Mouse (Mus musculus): ENCODE measurements around the gene Lor. TPM values are rescaled to one million over a fixed set of nuclear protein-coding genes. Genes with fewer than 3 reads are reported as not detected.

The Lor gene
- polyA plus RNA-seq (2014; fragmentation: Nextera tagmentation; extraction: Ambion mirVana), result 6.0 and 7.3 TPM in 2 replicates

DNA sequence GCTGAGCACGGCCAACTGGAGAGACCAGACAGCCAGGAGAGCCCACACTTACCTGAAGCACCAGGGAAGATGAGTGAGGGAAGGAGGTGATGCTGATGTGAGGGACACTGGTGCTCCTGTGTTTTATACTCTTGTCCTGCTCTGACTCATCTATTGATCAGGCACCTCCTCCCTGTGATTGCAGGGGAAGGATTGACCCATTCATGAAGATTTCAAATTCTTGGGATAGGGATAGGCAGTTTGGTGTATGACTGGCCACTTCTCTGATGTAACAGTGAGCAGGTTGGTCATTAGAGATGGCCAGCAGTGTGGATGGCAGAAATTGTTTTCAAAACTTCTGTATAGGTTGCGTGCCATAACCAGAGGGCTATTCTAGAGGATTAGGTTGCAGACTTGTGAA is at the start of gene Lor:
Lor (minus strand) TSS at position 101 of the 400 bp plus-strand sequence.
- Histone ChIP-seq H3K4me2 (replicated peaks) (peak within 1 kb of the TSS; percentile 75), H3K4me1 (replicated peaks; ENCODE audit: control insufficient read depth, insufficient read depth, low read length) (peaks cover 6% of the 10 kb centered on the region; the same call in 1 of the 2 replicates), H3K36me3 (replicated peaks; ENCODE audit: control insufficient read depth, insufficient read depth) (no peaks in the 10 kb centered on the region), H3K27me3 (ENCODE audit: control insufficient read depth, insufficient read depth, low read length) (peaks cover 8% of the 10 kb centered on the region), H3K27ac (peak within 1 kb of the TSS; percentile 98), H3K9ac (peak within 1 kb of the TSS; percentile 88), H3K9me3 (ENCODE audit: control insufficient read depth, low read length) (no peaks in the 10 kb centered on the region), H3K4me3 (replicated peaks; ENCODE audit: low read length) (peak within 1 kb of the TSS; percentile 80)
- DNase-seq (ENCODE audit: low spot score), result no peak
- WGBS, result 80% methylated on average over 2 of the region's 2 CpGs
- ATAC-seq (ENCODE audit: low FRiP score), result no peak

DNA sequence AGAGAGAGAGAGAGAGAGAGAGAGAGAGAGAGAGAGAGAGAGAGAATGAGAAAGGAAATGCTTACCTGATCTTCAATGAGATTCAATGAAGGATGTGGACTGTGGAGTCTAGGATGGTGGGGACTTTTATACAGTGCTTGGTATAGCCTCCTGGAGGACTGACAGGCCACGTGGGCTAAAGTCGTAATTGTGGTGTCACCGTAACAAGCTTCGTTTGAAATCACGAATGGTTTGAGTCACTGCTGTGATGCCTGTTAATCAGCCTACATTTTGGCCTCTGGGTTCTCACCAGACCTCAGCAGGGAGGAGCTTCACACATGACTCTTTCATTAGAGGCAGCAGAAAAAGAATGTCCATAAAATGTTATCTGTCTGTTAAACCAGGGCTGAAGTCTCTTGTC is 40.9 kb upstream of the Lor start, which contains the start of gene Prr9:
Prr9 (minus strand) TSS at position 101 of the 400 bp plus-strand sequence.
- ATAC-seq (ENCODE audit: low FRiP score) (no peak), DNase-seq (ENCODE audit: low spot score) (no peak)
- H3K4me2 ChIP-seq (replicated peaks), result no peak within 1 kb of the TSS
- H3K4me1 ChIP-seq (replicated peaks; ENCODE audit: control insufficient read depth, insufficient read depth, low read length), result no peaks in the 10 kb centered on the region
- no peaks in the 10 kb centered on the region for H3K9me3 ChIP-seq (ENCODE audit: control insufficient read depth, low read length)
- H3K9ac ChIP-seq, result no peak within 1 kb of the TSS
- no peaks in the 10 kb centered on the region for H3K36me3 ChIP-seq (replicated peaks; ENCODE audit: control insufficient read depth, insufficient read depth)
- H3K4me3 ChIP-seq (replicated peaks; ENCODE audit: low read length), result no peak within 1 kb of the TSS
- 84% methylated on average over 5 of the region's 5 CpGs for WGBS
- no peak within 1 kb of the TSS for H3K27ac ChIP-seq
- H3K27me3 ChIP-seq (ENCODE audit: control insufficient read depth, insufficient read depth, low read length), result no peaks in the 10 kb centered on the region

- Histone ChIP-seq H3K4me2 (replicated peaks) (no peak overlapping the region), H3K36me3 (replicated peaks; ENCODE audit: control insufficient read depth, insufficient read depth) (no peaks in the 10 kb centered on the region), H3K9me3 (ENCODE audit: control insufficient read depth, low read length) (no peaks in the 10 kb centered on the region), H3K4me1 (replicated peaks; ENCODE audit: control insufficient read depth, insufficient read depth, low read length) (no peaks in the 10 kb centered on the region), H3K9ac (no peak overlapping the region), H3K27me3 (ENCODE audit: control insufficient read depth, insufficient read depth, low read length) (no peaks in the 10 kb centered on the region), H3K27ac (no peak overlapping the region), H3K4me3 (replicated peaks; ENCODE audit: low read length) (no peak overlapping the region)
- WGBS, result 81% methylated on average over 3 of the region's 3 CpGs
- DNase-seq (ENCODE audit: low spot score), result no peak
- ATAC-seq (ENCODE audit: low FRiP score), result no peak
Measured at GRCm38 (mm10) chr3:92120902-92121301, 38.0 kb upstream of the Lor start.

- Histone ChIP-seq H3K4me3 (replicated peaks; ENCODE audit: low read length) (no peak overlapping the region), H3K27ac (no peak overlapping the region), H3K36me3 (replicated peaks; ENCODE audit: control insufficient read depth, insufficient read depth) (no peaks in the 10 kb centered on the region), H3K27me3 (ENCODE audit: control insufficient read depth, insufficient read depth, low read length) (no peaks in the 10 kb centered on the region), H3K9me3 (ENCODE audit: control insufficient read depth, low read length) (no peaks in the 10 kb centered on the region), H3K4me2 (replicated peaks) (no peak overlapping the region), H3K4me1 (replicated peaks; ENCODE audit: control insufficient read depth, insufficient read depth, low read length) (no peaks in the 10 kb centered on the region), H3K9ac (no peak overlapping the region)
- ATAC-seq (ENCODE audit: low FRiP score) (no peak), DNase-seq (ENCODE audit: low spot score) (peak; percentile 41)
- WGBS, result 35% methylated on average over 3 of the region's 3 CpGs
Measured at GRCm38 (mm10) chr3:92117930-92118329, 35.0 kb upstream of the Lor start.

DNA sequence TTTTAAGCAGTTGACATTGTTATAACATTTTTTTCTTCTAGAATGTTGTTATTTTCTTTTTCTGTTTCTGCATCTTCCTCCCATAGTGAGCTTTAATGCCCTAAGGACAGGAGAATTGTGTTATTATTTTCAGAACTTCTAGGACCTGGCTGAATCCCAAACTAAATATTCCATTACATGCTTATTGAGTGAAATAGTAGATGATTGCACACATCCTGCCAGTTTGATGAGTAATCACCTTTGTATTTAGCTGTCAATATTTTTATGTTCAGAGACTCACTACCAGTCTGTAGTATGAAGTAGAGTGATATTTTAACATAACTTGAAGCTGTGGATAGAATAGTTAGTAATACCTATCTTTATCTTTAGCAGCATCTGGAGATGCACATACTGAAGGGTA is 28.6 kb upstream of the Lor start:
- Histone ChIP-seq H3K36me3 (replicated peaks; ENCODE audit: control insufficient read depth, insufficient read depth) (no peaks in the 10 kb centered on the region), H3K9ac (no peak overlapping the region), H3K4me1 (replicated peaks; ENCODE audit: control insufficient read depth, insufficient read depth, low read length) (no peaks in the 10 kb centered on the region), H3K4me3 (replicated peaks; ENCODE audit: low read length) (no peak overlapping the region), H3K9me3 (ENCODE audit: control insufficient read depth, low read length) (no peaks in the 10 kb centered on the region), H3K4me2 (replicated peaks) (no peak overlapping the region), H3K27ac (no peak overlapping the region), H3K27me3 (ENCODE audit: control insufficient read depth, insufficient read depth, low read length) (no peaks in the 10 kb centered on the region)
- ATAC-seq (ENCODE audit: low FRiP score) (no peak), DNase-seq (ENCODE audit: low spot score) (no peak)

- peak; percentile 38 for DNase-seq (ENCODE audit: low spot score)
Measured at GRCm38 (mm10) chr3:92110790-92111189, 27.8 kb upstream of the Lor start.

DNA sequence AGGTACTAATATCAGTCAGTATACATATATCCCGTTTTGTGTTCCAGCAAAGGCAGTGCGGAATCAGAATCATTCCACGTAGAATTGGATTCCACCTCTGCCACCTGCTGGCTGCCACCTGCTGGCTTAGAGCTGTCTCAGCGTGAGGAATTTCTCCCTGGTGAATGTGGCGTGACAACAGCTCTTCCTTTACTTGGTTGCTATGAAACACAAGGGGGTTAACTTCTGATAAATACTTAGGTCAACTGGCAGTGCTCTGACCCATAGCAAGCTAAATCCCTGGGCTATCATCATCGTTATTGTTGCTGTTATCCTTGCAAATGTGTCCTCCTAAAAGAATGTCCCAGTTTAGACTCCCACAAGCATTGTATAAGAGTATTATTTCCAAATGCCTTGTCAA is 23.6 kb upstream of the Lor start:
- no peak overlapping the region for H3K4me3 ChIP-seq (replicated peaks; ENCODE audit: low read length)
- H3K9me3 ChIP-seq (ENCODE audit: control insufficient read depth, low read length), result no peaks in the 10 kb centered on the region
- no peak overlapping the region for H3K4me2 ChIP-seq (replicated peaks)
- H3K9ac ChIP-seq, result no peak overlapping the region
- H3K27me3 ChIP-seq (ENCODE audit: control insufficient read depth, insufficient read depth, low read length), result no peaks in the 10 kb centered on the region
- peak; percentile 43 for DNase-seq (ENCODE audit: low spot score)
- no peak for ATAC-seq (ENCODE audit: low FRiP score)
- 4% methylated on average over 6 of the region's 6 CpGs for WGBS
- no peak overlapping the region for H3K27ac ChIP-seq
- H3K4me1 ChIP-seq (replicated peaks; ENCODE audit: control insufficient read depth, insufficient read depth, low read length), result no peaks in the 10 kb centered on the region
- H3K36me3 ChIP-seq (replicated peaks; ENCODE audit: control insufficient read depth, insufficient read depth), result no peaks in the 10 kb centered on the region

More at GRCm38 (mm10) chr3:92110790-92111189, 27.8 kb upstream of the Lor start:
- ATAC-seq (ENCODE audit: low FRiP score), result no peak
- H3K4me1 ChIP-seq (replicated peaks; ENCODE audit: control insufficient read depth, insufficient read depth, low read length), result no peaks in the 10 kb centered on the region
- H3K27me3 ChIP-seq (ENCODE audit: control insufficient read depth, insufficient read depth, low read length), result no peaks in the 10 kb centered on the region
- no peak overlapping the region for H3K4me2 ChIP-seq (replicated peaks)
- no peak overlapping the region for H3K4me3 ChIP-seq (replicated peaks; ENCODE audit: low read length)
- H3K9ac ChIP-seq, result no peak overlapping the region
- H3K36me3 ChIP-seq (replicated peaks; ENCODE audit: control insufficient read depth, insufficient read depth), result no peaks in the 10 kb centered on the region
- H3K27ac ChIP-seq, result no peak overlapping the region
- H3K9me3 ChIP-seq (ENCODE audit: control insufficient read depth, low read length), result no peaks in the 10 kb centered on the region

DNA sequence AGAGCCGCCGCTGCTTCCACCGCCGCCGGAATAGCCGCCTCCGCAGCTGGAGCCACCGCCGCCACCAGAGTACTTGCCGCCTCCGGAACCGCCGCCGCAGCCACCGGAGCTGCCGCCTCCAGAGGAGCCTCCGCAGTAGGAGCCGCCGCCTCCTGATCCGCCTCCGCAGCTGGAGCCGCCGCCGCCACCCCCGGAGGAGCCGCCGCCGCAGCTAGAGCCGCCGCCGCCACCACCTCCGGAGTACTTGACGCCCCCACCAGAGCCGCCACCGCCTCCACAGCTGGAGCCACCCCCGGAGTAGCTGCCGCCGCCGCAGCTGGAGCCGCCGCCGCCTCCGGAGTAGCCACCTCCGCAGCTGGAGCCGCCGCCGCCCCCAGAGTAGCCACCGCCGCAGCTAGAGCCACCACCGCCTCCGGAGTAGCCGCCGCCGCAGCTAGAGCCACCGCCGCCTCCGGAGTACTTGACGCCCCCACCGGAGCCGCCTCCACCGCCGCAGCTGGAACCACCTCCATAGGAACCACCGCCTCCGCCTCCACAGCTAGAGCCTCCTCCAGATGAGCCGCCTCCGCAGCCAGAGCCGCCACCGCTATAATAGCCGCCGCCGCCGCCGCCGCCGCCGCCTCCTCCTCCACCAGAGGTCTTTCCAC is 1.5 kb downstream of the Lor start:
- Histone ChIP-seq H3K4me3 (replicated peaks; ENCODE audit: low read length) (peak overlapping the region; percentile 80), H3K9ac (peak overlapping the region; percentile 88), H3K36me3 (replicated peaks; ENCODE audit: control insufficient read depth, insufficient read depth) (no peaks in the 10 kb centered on the region), H3K27ac (peak overlapping the region; percentile 98), H3K4me2 (replicated peaks) (peak overlapping the region; percentile 75), H3K9me3 (ENCODE audit: control insufficient read depth, low read length) (no peaks in the 10 kb centered on the region), H3K27me3 (ENCODE audit: control insufficient read depth, insufficient read depth, low read length) (peaks cover 8% of the 10 kb centered on the region), H3K4me1 (replicated peaks; ENCODE audit: control insufficient read depth, insufficient read depth, low read length) (peaks cover 6% of the 10 kb centered on the region; the same call in 1 of the 2 replicates)
- DNase-seq (ENCODE audit: low spot score) (peak; percentile 53), ATAC-seq (ENCODE audit: low FRiP score) (peak; percentile 74)
- under 1% methylated on average over 59 of the region's 76 CpGs for WGBS

GRCm38 (mm10) chr3:92080462-92081284 is 2.3 kb downstream of the Lor start:
- Histone ChIP-seq H3K4me1 (replicated peaks; ENCODE audit: control insufficient read depth, insufficient read depth, low read length) (peaks cover 6% of the 10 kb centered on the region; the same call in 1 of the 2 replicates), H3K27me3 (ENCODE audit: control insufficient read depth, insufficient read depth, low read length) (peaks cover 8% of the 10 kb centered on the region), H3K9ac (peak overlapping the region; percentile 88), H3K9me3 (ENCODE audit: control insufficient read depth, low read length) (no peaks in the 10 kb centered on the region), H3K27ac (peak overlapping the region; percentile 98), H3K4me3 (replicated peaks; ENCODE audit: low read length) (peak overlapping the region; percentile 80), H3K4me2 (replicated peaks) (peak overlapping the region; percentile 75), H3K36me3 (replicated peaks; ENCODE audit: control insufficient read depth, insufficient read depth) (no peaks in the 10 kb centered on the region)
- WGBS, result under 1% methylated on average over 64 of the region's 82 CpGs
- DNase-seq (ENCODE audit: low spot score) (peak; percentile 68), ATAC-seq (ENCODE audit: low FRiP score) (peak; percentile 92)
